ENCODE assay signal across 11 mouse cellular contexts in genomic region chr6:94646902-94647301, GRCm38 (mm10). TPM values are rescaled to one million over a fixed set of nuclear protein-coding genes. Genes with fewer than 3 reads are reported as not detected.
DNase-seq lines count a peak whose midpoint lies in the region; ATAC-seq lines count a peak whose summit lies in the region.
"Had no signal": no experiment of that assay in that cellular context is flagged by ENCODE, and none has a peak within 500 bp of the region (broad histone marks: within the 10 kb centered on the region; RNA-seq: fewer than 3 reads in every experiment).

No protein-coding gene starts in this region.

- no peaks in the 10 kb centered on the region for H3K9me3 ChIP-seq in heart, embryonic 13.5 days
- no peaks in the 10 kb centered on the region for H3K9me3 ChIP-seq in midbrain, embryonic 16.5 days (replicated peaks; ENCODE audit: control insufficient read depth, low read length, poor library complexity, severe bottlenecking)
- no peaks in the 10 kb centered on the region for H3K9me3 ChIP-seq in midbrain, embryonic 11.5 days (ENCODE audit: control insufficient read depth, low read length)
- H3K9me3 ChIP-seq in neural tube, embryonic 15.5 days (replicated peaks) = no peaks in the 10 kb centered on the region
- H3K9me3 ChIP-seq: lung, embryonic 15.5 days; megakaryocyte, embryonic 14.5 days had no signal

- H3K4me3 ChIP-seq in heart, embryonic 13.5 days = no peak overlapping the region
- no peak overlapping the region for H3K4me3 ChIP-seq in midbrain, embryonic 16.5 days (ENCODE audit: low read depth, low read length)
- H3K4me3 ChIP-seq in midbrain, embryonic 11.5 days (ENCODE audit: low read depth, low read length) = no peak overlapping the region
- no peak overlapping the region for H3K4me3 ChIP-seq in neural tube, embryonic 15.5 days (replicated peaks)
- H3K4me3 ChIP-seq: lung, embryonic 15.5 days; megakaryocyte, embryonic 14.5 days had no signal

- ATAC-seq in heart, embryonic 13.5 days (ENCODE audit: extremely low read depth, insufficient number of reproducible peaks, low FRiP score, low TSS enrichment) = no peak
- ATAC-seq in midbrain, embryonic 16.5 days = no peak
- ATAC-seq in midbrain, embryonic 11.5 days (ENCODE audit: low FRiP score) = no peak
- ATAC-seq in neural tube, embryonic 15.5 days (ENCODE audit: low FRiP score) = no peak
- ATAC-seq in monocyte, adult 5-6 weeks (replicated peaks; ENCODE audit: insufficient number of reproducible peaks, low FRiP score, low TSS enrichment, poor library complexity, severe bottlenecking) = no peak

- peaks cover 8% of the 10 kb centered on the region for H3K36me3 ChIP-seq in heart, embryonic 13.5 days
- H3K36me3 ChIP-seq in midbrain, embryonic 16.5 days (ENCODE audit: control insufficient read depth, insufficient read depth, low read length) = no peaks in the 10 kb centered on the region
- H3K36me3 ChIP-seq in midbrain, embryonic 11.5 days (ENCODE audit: control insufficient read depth, insufficient read depth, low read length) = 0 out of 2 replicates have a peak, but pooled peaks cover 2% of the 10 kb centered on the region
- H3K36me3 ChIP-seq in neural tube, embryonic 15.5 days = no peaks in the 10 kb centered on the region
- H3K36me3 ChIP-seq: lung, embryonic 15.5 days had no signal

- H3K27me3 ChIP-seq in heart, embryonic 13.5 days (replicated peaks) = no peaks in the 10 kb centered on the region
- H3K27me3 ChIP-seq in midbrain, embryonic 16.5 days (ENCODE audit: control insufficient read depth, insufficient read depth, low read depth, low read length) = no peaks in the 10 kb centered on the region
- no peaks in the 10 kb centered on the region for H3K27me3 ChIP-seq in midbrain, embryonic 11.5 days (ENCODE audit: control insufficient read depth, insufficient read depth, low read length)
- no peaks in the 10 kb centered on the region; the same call in 1 of the 2 replicates for H3K27me3 ChIP-seq in neural tube, embryonic 15.5 days (replicated peaks)
- H3K27me3 ChIP-seq: lung, embryonic 15.5 days had no signal

- H3K4me2 ChIP-seq in heart, embryonic 13.5 days = no peak overlapping the region
- no peak overlapping the region for H3K4me2 ChIP-seq in midbrain, embryonic 16.5 days (ENCODE audit: low read length)
- no peak overlapping the region for H3K4me2 ChIP-seq in midbrain, embryonic 11.5 days
- H3K4me2 ChIP-seq in neural tube, embryonic 15.5 days = no peak overlapping the region

- no peak overlapping the region for H3K9ac ChIP-seq in heart, embryonic 13.5 days
- no peak overlapping the region for H3K9ac ChIP-seq in midbrain, embryonic 16.5 days (ENCODE audit: low read depth, low read length)
- no peak overlapping the region for H3K9ac ChIP-seq in midbrain, embryonic 11.5 days (ENCODE audit: low read length)
- no peak overlapping the region for H3K9ac ChIP-seq in neural tube, embryonic 15.5 days (replicated peaks)
- H3K9ac ChIP-seq: forebrain, postnatal 0 days; lung, embryonic 15.5 days had no signal

- no peak for DNase-seq in heart, adult 9 months (ENCODE audit: low spot score in 2 of 2)
- no peak for DNase-seq in midbrain, embryonic 11.5 days (ENCODE audit: low spot score, missing footprints)
- peak; percentile 99 for DNase-seq in gonadal fat pad, adult 2 months (ENCODE audit: low read depth)
- no peak for DNase-seq in layer of hippocampus, adult 18-20 months (ENCODE audit: low spot score in 2 of 2)

- H3K4me1 ChIP-seq in heart, embryonic 13.5 days = peaks cover 69% of the 10 kb centered on the region
- H3K4me1 ChIP-seq in midbrain, embryonic 16.5 days (ENCODE audit: control insufficient read depth, insufficient read depth, low read length) = peaks cover 27% of the 10 kb centered on the region
- peaks cover 19% of the 10 kb centered on the region for H3K4me1 ChIP-seq in midbrain, embryonic 11.5 days (ENCODE audit: control insufficient read depth, insufficient read depth, low read length)
- peaks cover 40% of the 10 kb centered on the region for H3K4me1 ChIP-seq in neural tube, embryonic 15.5 days

- H3K27ac ChIP-seq in heart, embryonic 13.5 days (replicated peaks) = peak overlapping the region; percentile 89
- H3K27ac ChIP-seq in midbrain, embryonic 16.5 days (ENCODE audit: low read length) = peak overlapping the region; percentile 26; the same call in 1 of the 2 replicates
- H3K27ac ChIP-seq in midbrain, embryonic 11.5 days (ENCODE audit: low read depth, low read length) = no peak overlapping the region
- H3K27ac ChIP-seq in neural tube, embryonic 15.5 days (replicated peaks) = peak overlapping the region; percentile 77

- WGBS in heart, embryonic 13.5 days = 62% methylated on average over 6 of the region's 6 CpGs
- 79% methylated on average over 6 of the region's 6 CpGs for WGBS in midbrain, embryonic 16.5 days
- WGBS in midbrain, embryonic 11.5 days = 78% methylated on average over 6 of the region's 6 CpGs
- WGBS in neural tube, embryonic 15.5 days = 79% methylated on average over 6 of the region's 6 CpGs

RNA-seq across cellular contexts. Expression of gene Lrig1, which starts 53.1 kb away (rescaled TPM):
- 8.1 and 8.3 TPM in 2 replicates for polyA plus RNA-seq in heart, embryonic 13.5 days (2015; fragmentation: Nextera tagmentation; extraction: Ambion mirVana)
- 8.6 and 14.2 TPM in 2 replicates for polyA plus RNA-seq in midbrain, embryonic 16.5 days (2015; fragmentation: Nextera tagmentation; extraction: Ambion mirVana)
- polyA plus RNA-seq in midbrain, embryonic 11.5 days (2014; fragmentation: Nextera tagmentation; extraction: Ambion mirVana) = 15.9 and 17.4 TPM in 2 replicates
- polyA plus RNA-seq in gonadal fat pad, adult 2 months (2012; rRNA removed) = 34.3 and 35.3 TPM in 2 replicates
- 14.5 and 15.0 TPM in 2 replicates for polyA plus RNA-seq in neural tube, embryonic 15.5 days (2015; fragmentation: Nextera tagmentation; extraction: Ambion mirVana)
- 1.5 to 4.0 TPM (median 2.8 TPM) in 3 replicates for total RNA-seq in monocyte, adult 5-6 weeks (2017)
- 10 to 100 TPM; 24.5 to 25.3 TPM for total RNA-seq in layer of hippocampus, adult 18-20 months (2021)
